Mouse (Mus musculus): ENCODE measurements around the gene 9430007A20Rik.
"Not testable (repeated sequence)": the region's sequence is repeated elsewhere in the genome, so short reads cannot be mapped to it uniquely, and the experiment has no call there.

9430007A20Rik gene

DNA sequence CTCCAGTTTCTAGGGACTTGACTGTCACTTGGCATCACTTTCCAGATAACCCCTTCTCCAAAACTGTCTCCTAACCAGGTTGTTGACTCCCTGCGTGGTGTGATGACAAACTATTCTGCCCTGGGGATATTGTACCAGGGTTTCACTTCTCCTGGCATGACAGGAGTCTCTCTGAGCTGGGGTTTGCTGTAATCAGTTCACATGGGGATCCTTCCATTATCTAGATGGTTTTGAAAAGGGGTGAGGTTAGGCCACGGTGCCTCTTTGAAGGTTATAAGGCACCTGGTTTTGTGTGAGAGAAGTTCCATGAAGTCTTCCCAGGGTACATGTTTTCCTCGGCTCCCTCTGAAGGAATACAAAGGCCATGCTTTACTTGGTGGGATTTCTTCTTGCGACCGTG, at the start of gene 9430007A20Rik:
9430007A20Rik (plus strand) TSS at position 301 of the 400 bp plus-strand sequence.
- in situ Hi-C loops (cut with MboI; ENCODE audit: low sequenced_read_pairs) = no loop called here

DNA sequence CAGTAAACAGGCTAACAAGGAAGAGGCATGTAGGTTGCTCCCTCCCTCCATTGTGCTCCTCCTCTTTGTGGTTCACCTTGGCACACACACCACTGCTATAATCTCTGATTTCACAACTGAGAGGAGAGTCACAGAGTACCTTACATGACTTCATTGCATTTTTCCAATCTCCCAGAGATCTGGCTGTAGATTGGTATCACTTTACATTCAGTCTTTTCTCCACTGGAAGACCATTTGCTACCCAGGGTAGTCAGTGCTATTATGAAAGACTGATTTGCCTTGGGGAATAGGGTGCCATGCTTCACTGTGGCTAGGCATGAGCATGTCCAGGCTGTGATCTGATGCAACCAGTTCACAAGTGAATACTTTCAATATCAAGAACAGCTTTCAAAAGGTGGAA, 26.3 kb upstream of the 9430007A20Rik start:
- in situ Hi-C loops (cut with MboI; ENCODE audit: low sequenced_read_pairs) = no loop called here

DNA sequence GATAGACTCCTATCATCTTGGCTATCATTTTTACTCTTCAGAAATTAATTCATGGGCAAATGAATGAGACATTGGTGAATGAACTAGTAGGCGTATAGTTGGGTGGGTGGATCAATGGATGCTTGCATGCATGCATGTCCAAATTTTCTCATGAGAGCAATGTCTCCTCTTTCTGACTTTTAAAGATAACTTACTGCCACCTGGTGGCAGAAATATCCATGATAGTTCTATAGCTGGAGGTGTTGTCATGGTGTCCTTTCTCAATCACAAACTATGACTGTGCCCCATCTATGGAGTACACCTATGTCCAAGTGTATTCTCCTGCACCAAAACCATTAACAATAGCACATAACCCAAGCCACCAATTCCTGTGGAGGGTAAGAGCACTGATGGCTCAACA, 13.1 kb upstream of the 9430007A20Rik start:
- in situ Hi-C loops (cut with MboI; ENCODE audit: low sequenced_read_pairs) = no loop called here

DNA sequence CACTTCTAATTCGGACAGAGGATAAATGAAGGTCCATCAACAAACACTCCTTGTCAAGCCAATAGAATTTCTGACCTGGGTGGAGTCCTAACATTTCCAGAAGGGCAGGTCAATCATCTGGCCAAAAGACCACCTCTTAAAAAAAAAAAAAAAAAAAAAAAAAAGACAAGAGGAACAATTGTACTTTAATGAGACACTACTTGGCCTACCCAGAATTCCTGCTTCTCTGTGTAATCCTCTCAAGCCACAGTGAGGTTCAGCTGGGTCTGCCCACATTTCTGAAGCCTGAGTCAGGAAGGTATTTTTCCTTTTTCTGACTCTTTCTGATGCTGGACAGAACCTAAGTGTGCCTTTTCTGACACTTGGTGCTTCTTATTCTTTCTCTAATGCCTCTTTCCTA, 25.1 kb downstream of the 9430007A20Rik start:
- in situ Hi-C loops (cut with MboI; ENCODE audit: low sequenced_read_pairs) = no loop called here

DNA sequence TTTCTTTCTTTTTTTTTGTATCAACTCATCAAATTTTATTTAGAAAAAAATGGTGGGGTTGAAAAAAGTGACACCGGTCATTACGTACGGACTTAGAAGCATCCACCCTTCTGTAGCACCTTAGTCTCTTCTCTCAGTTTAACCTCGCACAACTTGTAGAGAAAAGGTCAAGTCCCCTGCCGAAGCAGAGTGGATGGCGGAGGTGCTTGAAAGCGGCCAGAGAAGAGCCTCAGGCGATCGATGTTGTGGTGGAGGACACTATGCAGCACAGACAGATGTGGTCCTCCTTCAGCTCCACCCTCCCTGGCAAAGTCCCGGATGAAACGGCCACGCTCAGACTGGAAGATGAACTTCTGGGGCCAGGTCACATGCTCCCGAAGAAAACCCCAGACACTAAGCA, 25.7 kb downstream of the 9430007A20Rik start:
- in situ Hi-C loops (cut with MboI; ENCODE audit: low sequenced_read_pairs) = not testable (repeated sequence)

DNA sequence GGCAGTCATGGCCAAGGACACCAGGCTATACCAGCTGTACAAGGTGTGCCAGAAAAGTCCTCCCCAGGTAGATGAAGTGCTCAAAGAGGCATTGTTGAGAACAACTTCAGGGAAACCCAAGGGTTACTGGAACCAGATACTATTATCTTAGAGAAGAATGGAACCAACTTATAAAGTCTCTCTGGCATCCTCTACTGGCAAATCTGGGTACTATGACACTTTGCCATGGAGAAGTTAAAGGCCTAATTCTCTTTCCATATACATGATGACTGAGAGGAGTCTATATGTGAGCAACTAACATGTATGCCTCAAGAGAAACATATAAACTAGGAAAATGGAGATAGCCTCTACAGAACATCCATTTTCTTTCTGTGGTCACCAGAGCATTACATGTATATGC, 31.5 kb downstream of the 9430007A20Rik start:
- in situ Hi-C loops (cut with MboI; ENCODE audit: low sequenced_read_pairs) = no loop called here

DNA sequence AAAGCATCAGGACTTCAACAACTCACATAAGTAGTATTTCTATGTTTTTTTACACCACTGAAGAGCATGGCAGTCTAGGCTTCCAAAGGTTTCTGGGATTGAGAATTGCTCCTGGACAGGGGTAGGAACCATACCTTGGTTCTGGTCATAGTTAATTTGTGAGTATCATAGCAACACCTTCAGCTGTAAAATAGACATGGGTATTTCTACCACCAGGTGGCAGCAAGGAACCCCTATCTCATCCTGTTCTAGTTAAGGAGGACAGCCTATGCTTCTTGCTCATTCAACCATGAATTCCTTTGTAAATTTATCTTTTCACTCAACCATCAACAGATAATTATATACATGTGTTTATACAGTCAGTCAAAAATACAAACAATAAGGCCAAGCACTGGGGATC, 40.2 kb downstream of the 9430007A20Rik start:
- in situ Hi-C loops (cut with MboI; ENCODE audit: low sequenced_read_pairs) = no loop called here

DNA sequence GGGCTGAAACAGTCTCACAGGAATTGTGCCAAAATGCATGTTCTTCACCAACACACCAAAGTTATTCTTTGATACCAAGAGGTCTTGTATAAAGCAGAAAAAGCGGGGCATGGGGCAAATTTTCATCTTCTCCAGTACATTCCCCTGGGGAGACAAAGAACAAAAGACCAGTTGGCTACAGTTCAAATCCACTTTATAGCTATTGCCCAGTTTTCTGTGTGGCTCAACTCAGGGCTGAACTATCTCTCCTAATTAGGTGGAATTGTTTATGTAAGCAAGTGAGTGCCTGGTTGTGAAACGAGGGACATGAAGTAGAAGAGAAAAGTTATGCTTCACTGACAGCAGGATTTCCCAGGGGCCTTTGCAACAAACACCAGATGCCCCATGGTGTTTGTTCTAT, 41.6 kb downstream of the 9430007A20Rik start:
- in situ Hi-C loops (cut with MboI; ENCODE audit: low sequenced_read_pairs) = no loop called here

DNA sequence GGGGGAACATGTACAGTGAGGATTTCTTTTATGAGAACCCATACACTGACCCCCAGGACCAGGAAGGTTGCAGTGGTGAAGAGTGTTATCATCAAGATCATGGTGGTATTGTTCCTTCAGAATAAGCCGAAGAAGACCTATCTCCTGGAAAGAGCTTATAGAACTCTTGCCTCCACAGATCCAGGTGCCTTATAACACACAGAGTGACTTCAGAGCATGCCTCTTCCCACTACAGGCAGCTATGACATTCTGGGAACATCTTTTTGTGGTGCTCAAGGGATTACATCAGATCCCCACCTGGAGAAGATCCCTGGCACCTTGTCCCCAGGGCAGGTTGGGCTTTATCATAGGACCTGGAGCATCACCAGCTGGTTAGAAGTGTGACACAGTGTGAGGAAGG, 45.4 kb downstream of the 9430007A20Rik start, which contains the start of gene Gm13124:
Gm13124 (minus strand) TSS at position 101 of the 400 bp plus-strand sequence.
- in situ Hi-C loops (cut with MboI; ENCODE audit: low sequenced_read_pairs) = no loop called here

DNA sequence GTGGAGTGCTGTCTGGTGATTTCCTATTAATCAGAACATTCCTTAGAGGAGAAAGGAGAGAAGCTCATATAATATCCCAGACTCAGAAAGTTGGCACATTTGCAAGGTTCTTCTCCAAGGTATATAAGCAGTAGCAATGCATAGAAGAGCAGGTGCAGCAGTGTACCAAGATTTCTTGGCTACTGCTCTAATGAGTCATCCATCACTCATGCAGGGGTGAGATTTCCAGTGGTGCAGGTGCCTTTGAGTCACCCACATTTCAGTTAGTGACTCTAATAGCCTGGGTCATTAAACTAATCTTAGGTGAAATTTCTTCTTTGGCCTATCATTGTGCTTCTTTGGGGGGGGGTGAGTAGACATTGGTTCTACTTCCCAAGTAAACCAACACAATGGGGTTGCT, 48.1 kb downstream of the 9430007A20Rik start:
- in situ Hi-C loops (cut with MboI; ENCODE audit: low sequenced_read_pairs) = no loop called here
